8 mouse cellular contexts compared by ENCODE assay signal in genomic region chr7:25827199-25827598, GRCm38 (mm10). TPM values are rescaled to one million over a fixed set of nuclear protein-coding genes. Genes with fewer than 3 reads are reported as not detected.
A peak's percentile ranks its signal among the peaks of the same experiment; 100 is the strongest.
DNase-seq lines count a peak whose midpoint lies in the region; ATAC-seq and TF ChIP-seq lines count a peak whose summit lies in the region.

No protein-coding gene starts in this region.

- no peaks in the 10 kb centered on the region for H3K79me2 ChIP-seq in myocyte (ENCODE audit: control insufficient read depth, insufficient read depth)

- H3K36me3 ChIP-seq in limb, embryonic 12.5 days: no peaks in the 10 kb centered on the region
- no peaks in the 10 kb centered on the region for H3K36me3 ChIP-seq in limb, embryonic 10.5 days
- no peaks in the 10 kb centered on the region for H3K36me3 ChIP-seq in myocyte (ENCODE audit: control insufficient read depth, insufficient read depth)
- H3K36me3 ChIP-seq in hindbrain, embryonic 12.5 days: no peaks in the 10 kb centered on the region
- no peaks in the 10 kb centered on the region for H3K36me3 ChIP-seq in midbrain, embryonic 13.5 days

- no peak overlapping the region for H3K27ac ChIP-seq in limb, embryonic 12.5 days
- H3K27ac ChIP-seq in limb, embryonic 10.5 days: no peak overlapping the region
- no peak overlapping the region for H3K27ac ChIP-seq in hindbrain, embryonic 12.5 days
- H3K27ac ChIP-seq in midbrain, embryonic 13.5 days: no peak overlapping the region

- no peak overlapping the region for H3ac ChIP-seq in myocyte (ENCODE audit: control insufficient read depth, insufficient read length)

- no peak overlapping the region for H3K9ac ChIP-seq in limb, embryonic 12.5 days (replicated peaks)
- H3K9ac ChIP-seq in hindbrain, embryonic 12.5 days: no peak overlapping the region
- H3K9ac ChIP-seq in midbrain, embryonic 13.5 days (replicated peaks): no peak overlapping the region

- no peak for TF ChIP-seq CTCF in brain, embryonic 14.5 days (IDR thresholded peaks at IDR 0.05; ENCODE audit: borderline replicate concordance, extremely low read depth, insufficient read depth, insufficient read length)

- ATAC-seq in limb, embryonic 12.5 days (ENCODE audit: insufficient number of reproducible peaks, insufficient read depth, low FRiP score, low TSS enrichment, low read depth): peak; percentile 60; the same call in 1 of the 2 replicates
- ATAC-seq in hindbrain, embryonic 12.5 days (ENCODE audit: low FRiP score): no peak
- ATAC-seq in midbrain, embryonic 13.5 days: no peak

- no peak for TF ChIP-seq POLR2A in brain, embryonic 14.5 days (IDR thresholded peaks at IDR 0.05; ENCODE audit: borderline replicate concordance, extremely low read depth, insufficient read depth, insufficient read length, poor library complexity, severe bottlenecking)
- TF ChIP-seq POLR2A in myocyte (IDR thresholded peaks at IDR 0.05; ENCODE audit: insufficient read length, low read depth): no peak

- peaks cover 18% of the 10 kb centered on the region for H3K4me1 ChIP-seq in limb, embryonic 12.5 days (replicated peaks)
- H3K4me1 ChIP-seq in limb, embryonic 10.5 days: peaks cover 18% of the 10 kb centered on the region
- H3K4me1 ChIP-seq in hindbrain, embryonic 12.5 days: peaks cover 3% of the 10 kb centered on the region; the same call in 1 of the 2 replicates
- H3K4me1 ChIP-seq in midbrain, embryonic 13.5 days (replicated peaks): no peaks in the 10 kb centered on the region

- DNase-seq in limb, embryonic 10.5 days (ENCODE audit: low spot score): no peak
- DNase-seq in brain, embryonic 14.5 days (ENCODE audit: low read depth): peak; percentile 32
- peak; percentile 81 for DNase-seq in kidney, adult 18-20 months
- no peak for DNase-seq in layer of hippocampus, postnatal 14 days (ENCODE audit: low spot score in 2 of 2)

- no peak overlapping the region for H3K4me2 ChIP-seq in limb, embryonic 12.5 days
- H3K4me2 ChIP-seq in myocyte (ENCODE audit: low read depth): peak overlapping the region; percentile 25
- no peak overlapping the region for H3K4me2 ChIP-seq in hindbrain, embryonic 12.5 days (replicated peaks)
- no peak overlapping the region for H3K4me2 ChIP-seq in midbrain, embryonic 13.5 days (replicated peaks)

- 28% methylated on average over 3 of the region's 3 CpGs for WGBS in limb, embryonic 12.5 days
- WGBS in limb, embryonic 10.5 days: 66% methylated on average over 3 of the region's 3 CpGs
- WGBS in hindbrain, embryonic 12.5 days: 61% methylated on average over 3 of the region's 3 CpGs
- WGBS in midbrain, embryonic 13.5 days: 87% methylated on average over 3 of the region's 3 CpGs

- no peaks in the 10 kb centered on the region for H3K27me3 ChIP-seq in limb, embryonic 12.5 days
- no peaks in the 10 kb centered on the region for H3K27me3 ChIP-seq in limb, embryonic 10.5 days (ENCODE audit: low read depth, poor library complexity, severe bottlenecking)
- no peaks in the 10 kb centered on the region for H3K27me3 ChIP-seq in myocyte (ENCODE audit: control insufficient read depth, insufficient read depth, insufficient read length)
- H3K27me3 ChIP-seq in hindbrain, embryonic 12.5 days: no peaks in the 10 kb centered on the region
- no peaks in the 10 kb centered on the region for H3K27me3 ChIP-seq in midbrain, embryonic 13.5 days

- no peak overlapping the region for H3K4me3 ChIP-seq in limb, embryonic 12.5 days (replicated peaks)
- no peak overlapping the region for H3K4me3 ChIP-seq in limb, embryonic 10.5 days
- no peak overlapping the region for H3K4me3 ChIP-seq in myocyte
- H3K4me3 ChIP-seq in hindbrain, embryonic 12.5 days: no peak overlapping the region
- no peak overlapping the region for H3K4me3 ChIP-seq in midbrain, embryonic 13.5 days (replicated peaks)

- H3K9me3 ChIP-seq in limb, embryonic 12.5 days: no peaks in the 10 kb centered on the region
- H3K9me3 ChIP-seq in limb, embryonic 10.5 days (replicated peaks): no peaks in the 10 kb centered on the region
- H3K9me3 ChIP-seq in hindbrain, embryonic 12.5 days (replicated peaks): no peaks in the 10 kb centered on the region
- H3K9me3 ChIP-seq in midbrain, embryonic 13.5 days: no peaks in the 10 kb centered on the region

TF ChIP-seq in myocyte, 11 proteins besides CTCF, POLR2A, EP300 and RAD21:
- TF ChIP-seq MYOD1 (IDR thresholded peaks at IDR 0.05; ENCODE audit: control insufficient read depth in 1 of 3, insufficient read length in 2 of 3, low read depth in 2 of 3) (peak; percentile 8 to 60 (median 55)), CEBPB (IDR thresholded peaks at IDR 0.05; ENCODE audit: insufficient read depth, poor library complexity, severe bottlenecking) (no peak), TCF12 (IDR thresholded peaks at IDR 0.05; ENCODE audit: insufficient read depth, poor library complexity, severe bottlenecking) (no peak), SRF (IDR thresholded peaks at IDR 0.05; ENCODE audit: control insufficient read depth, insufficient read length, low read depth) (no peak), MAX (IDR thresholded peaks at IDR 0.05; ENCODE audit: low read depth) (no peak), POLR2AphosphoS2 (IDR thresholded peaks at IDR 0.05; ENCODE audit: insufficient read length, low read depth) (no peak), E2F4 (IDR thresholded peaks at IDR 0.05; ENCODE audit: insufficient read depth) (no peak), USF1 (IDR thresholded peaks at IDR 0.05; ENCODE audit: low read depth) (peak; percentile 95)

RNA-seq across cellular contexts. Expression of gene Cyp2s1, which starts 10.5 kb away (rescaled TPM):
- polyA plus RNA-seq in limb, embryonic 12.5 days (2016; fragmentation: Nextera tagmentation; extraction: Ambion mirVana): 1.2 and 2.1 TPM in 2 replicates
- 1.0 and 1.1 TPM in 2 replicates for polyA plus RNA-seq in limb, embryonic 10.5 days (2016; fragmentation: Nextera tagmentation; extraction: Ambion mirVana)
- polyA plus RNA-seq in brain, embryonic 14.5 days (2012; rRNA removed): 1.7 and 2.0 TPM in 2 replicates
- polyA plus RNA-seq in myocyte (2012; fragmentation: generic; extraction: Trizol): 0.05 TPM
- total RNA-seq in layer of hippocampus, postnatal 14 days (2021): 1 to 10 TPM; 1.3 to 1.9 TPM
- 1.8 TPM in 2 replicates for polyA plus RNA-seq in hindbrain, embryonic 12.5 days (2016; fragmentation: Nextera tagmentation; extraction: Ambion mirVana)
- polyA plus RNA-seq in midbrain, embryonic 13.5 days (2015; fragmentation: Nextera tagmentation; extraction: Ambion mirVana): 0.84 and 1.0 TPM in 2 replicates

RNA-seq across cellular contexts. Expression of gene Axl, which starts 38.7 kb away (rescaled TPM):
- 56.3 and 57.2 TPM in 2 replicates for polyA plus RNA-seq in limb, embryonic 12.5 days (2016; fragmentation: Nextera tagmentation; extraction: Ambion mirVana)
- polyA plus RNA-seq in limb, embryonic 10.5 days (2016; fragmentation: Nextera tagmentation; extraction: Ambion mirVana): 19.4 and 28.1 TPM in 2 replicates
- polyA plus RNA-seq in brain, embryonic 14.5 days (2012; rRNA removed): 14.3 and 18.8 TPM in 2 replicates
- polyA plus RNA-seq in myocyte (2012; fragmentation: generic; extraction: Trizol): 112 TPM
- total RNA-seq in layer of hippocampus, postnatal 14 days (2021): 10 to 100 TPM; 46.7 to 47.9 TPM
- 36.6 and 40.8 TPM in 2 replicates for polyA plus RNA-seq in hindbrain, embryonic 12.5 days (2016; fragmentation: Nextera tagmentation; extraction: Ambion mirVana)
- polyA plus RNA-seq in midbrain, embryonic 13.5 days (2015; fragmentation: Nextera tagmentation; extraction: Ambion mirVana): 17.5 and 18.9 TPM in 2 replicates

Comparison
In these comparisons a context has a peak if more than half of its experiments do, and no peak if none do; other contexts are left out.
1. DNase-seq: peak in brain, embryonic 14.5 days (single experiment) and kidney, adult 18-20 months (single experiment); none in limb, embryonic 10.5 days (single experiment) and layer of hippocampus, postnatal 14 days (0 of 2).